Mouse (Mus musculus) megakaryocyte, embryonic 14.5 days (primary cell): ENCODE results near the gene Fxyd3.

Source experiments
- FLI1 ChIP-seq: IDR thresholded peaks from 2 replicates; pipeline ENCODE4 v1.6.1; 2012; ENCODE audit warnings: low read length, inconsistent platforms, mixed read lengths
- GATA1 ChIP-seq: IDR thresholded peaks from 3 replicates; pipeline ENCODE4 v1.6.1; 2012; ENCODE audit warnings: mixed read lengths, low read length, inconsistent platforms, borderline replicate concordance

DNA sequence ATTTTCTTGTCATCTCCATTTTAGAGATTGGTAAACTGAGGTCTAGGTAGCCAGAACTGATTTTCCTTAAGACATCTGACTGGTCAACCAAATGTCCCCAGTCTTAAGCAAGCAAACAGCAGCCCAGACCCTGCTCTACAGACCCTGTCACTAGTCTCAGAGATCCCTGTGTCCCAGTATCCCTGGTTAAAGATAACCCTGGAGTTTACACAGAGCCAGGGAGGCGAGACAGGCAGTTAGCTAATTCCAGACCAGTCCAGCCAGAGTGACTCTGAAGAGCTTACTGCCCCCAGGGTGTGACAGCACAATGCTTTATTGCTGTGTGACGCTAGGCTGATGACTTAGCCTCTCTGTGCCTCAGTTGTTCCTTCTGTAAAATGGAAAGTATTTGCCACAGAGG is 19.4 kb downstream of the Fxyd3 start, which contains the start of gene Fxyd1:
- TF ChIP-seq GATA1 (no peak), FLI1 (no peak)
